Mouse (Mus musculus): ENCODE measurements around the gene Zfp523. TPM values are rescaled to one million over a fixed set of nuclear protein-coding genes. Genes with fewer than 3 reads are reported as not detected.

Zfp523 gene
- polyA plus RNA-seq, 1 experiment from 2014 or later = 51.9 TPM

GRCm38 (mm10) chr17:28244714-28245113 lies 67.8 kb downstream of the Zfp523 start:
- Histone ChIP-seq H3K27me3 (no peaks in the 10 kb centered on the region), H3K27ac (peak overlapping the region; percentile 93), H3K4me3 (replicated peaks) (no peak overlapping the region), H3K4me1 (replicated peaks) (peaks cover 52% of the 10 kb centered on the region), H3K9me3 (no peaks in the 10 kb centered on the region), H3K36me3 (peaks cover 40% of the 10 kb centered on the region), H3K4me2 (peak overlapping the region; percentile 16; the same call in 1 of the 2 replicates), H3K9ac (replicated peaks) (no peak overlapping the region)
- ATAC-seq (ENCODE audit: insufficient number of reproducible peaks, insufficient read depth, low FRiP score, low TSS enrichment, low read depth) = peak; percentile 70
- WGBS = 28% methylated on average over 6 of the region's 6 CpGs

- no peak overlapping the region for H3K9ac ChIP-seq (replicated peaks)
Observed at GRCm38 (mm10) chr17:28246640-28247039, 69.7 kb downstream of the Zfp523 start.

GRCm38 (mm10) chr17:28247613-28248012 lies 70.7 kb downstream of the Zfp523 start:
- Histone ChIP-seq H3K9ac (replicated peaks) (peak overlapping the region; percentile 37; the same call in 1 of the 2 replicates), H3K9me3 (no peaks in the 10 kb centered on the region), H3K36me3 (peaks cover 25% of the 10 kb centered on the region), H3K4me3 (replicated peaks) (no peak overlapping the region), H3K4me2 (no peak overlapping the region), H3K4me1 (replicated peaks) (peaks cover 64% of the 10 kb centered on the region), H3K27me3 (no peaks in the 10 kb centered on the region), H3K27ac (peak overlapping the region; percentile 82)
- no peak for ATAC-seq (ENCODE audit: insufficient number of reproducible peaks, insufficient read depth, low FRiP score, low TSS enrichment, low read depth)
- WGBS = 16% methylated on average over 6 of the region's 6 CpGs

More at GRCm38 (mm10) chr17:28246640-28247039, 69.7 kb downstream of the Zfp523 start:
- Histone ChIP-seq H3K4me3 (replicated peaks) (no peak overlapping the region), H3K27ac (peak overlapping the region; percentile 82), H3K36me3 (peaks cover 26% of the 10 kb centered on the region), H3K9me3 (no peaks in the 10 kb centered on the region), H3K4me2 (no peak overlapping the region), H3K4me1 (replicated peaks) (peaks cover 56% of the 10 kb centered on the region), H3K27me3 (no peaks in the 10 kb centered on the region)
- ATAC-seq (ENCODE audit: insufficient number of reproducible peaks, insufficient read depth, low FRiP score, low TSS enrichment, low read depth) = no peak
- WGBS = 81% methylated on average over 11 of the region's 11 CpGs

GRCm38 (mm10) chr17:28249062-28249461 lies 72.1 kb downstream of the Zfp523 start:
- no peak overlapping the region for H3K4me3 ChIP-seq (replicated peaks)
- no peak overlapping the region for H3K4me2 ChIP-seq
- no peak for ATAC-seq (ENCODE audit: insufficient number of reproducible peaks, insufficient read depth, low FRiP score, low TSS enrichment, low read depth)
- 68% methylated on average over 12 of the region's 12 CpGs for WGBS
- H3K36me3 ChIP-seq = peaks cover 19% of the 10 kb centered on the region
- H3K4me1 ChIP-seq (replicated peaks) = peaks cover 64% of the 10 kb centered on the region
- 0 out of 2 replicates have a peak, but pooled peaks cover 3% of the 10 kb centered on the region for H3K9me3 ChIP-seq
- H3K27me3 ChIP-seq = no peaks in the 10 kb centered on the region
- H3K27ac ChIP-seq = peak overlapping the region; percentile 31
- no peak overlapping the region for H3K9ac ChIP-seq (replicated peaks)

GRCm38 (mm10) chr17:28251579-28252280 lies 74.8 kb downstream of the Zfp523 start:
- Histone ChIP-seq H3K4me1 (replicated peaks) (peaks cover 65% of the 10 kb centered on the region), H3K27ac (0 out of 2 replicates have a peak overlapping the region, but pooled peaks have one; percentile 41)

GRCm38 (mm10) chr17:28252281-28252648 lies 75.3 kb downstream of the Zfp523 start:
- Histone ChIP-seq H3K27me3 (no peaks in the 10 kb centered on the region), H3K4me2 (no peak overlapping the region), H3K27ac (0 out of 2 replicates have a peak overlapping the region, but pooled peaks have one; percentile 41), H3K36me3 (peaks cover 19% of the 10 kb centered on the region), H3K9ac (replicated peaks) (no peak overlapping the region), H3K4me3 (replicated peaks) (no peak overlapping the region), H3K4me1 (replicated peaks) (peaks cover 65% of the 10 kb centered on the region), H3K9me3 (0 out of 2 replicates have a peak, but pooled peaks cover 3% of the 10 kb centered on the region)
- no peak for ATAC-seq (ENCODE audit: insufficient number of reproducible peaks, insufficient read depth, low FRiP score, low TSS enrichment, low read depth)
- 93% methylated on average over 5 of the region's 5 CpGs for WGBS

More at GRCm38 (mm10) chr17:28251579-28252280, 74.8 kb downstream of the Zfp523 start:
- no peak for ATAC-seq (ENCODE audit: insufficient number of reproducible peaks, insufficient read depth, low FRiP score, low TSS enrichment, low read depth)
- WGBS = 84% methylated on average over 12 of the region's 12 CpGs
- no peak overlapping the region for H3K4me3 ChIP-seq (replicated peaks)
- no peaks in the 10 kb centered on the region for H3K27me3 ChIP-seq
- peaks cover 19% of the 10 kb centered on the region for H3K36me3 ChIP-seq
- H3K9ac ChIP-seq (replicated peaks) = no peak overlapping the region
- H3K9me3 ChIP-seq = 0 out of 2 replicates have a peak, but pooled peaks cover 3% of the 10 kb centered on the region
- no peak overlapping the region for H3K4me2 ChIP-seq

GRCm38 (mm10) chr17:28253216-28253615 lies 76.3 kb downstream of the Zfp523 start:
- whole genome bisulfite sequencing = 77% methylated on average over 7 of the region's 7 CpGs
- peaks cover 67% of the 10 kb centered on the region for H3K4me1 ChIP-seq (replicated peaks)

GRCm38 (mm10) chr17:28254804-28255203 lies 77.9 kb downstream of the Zfp523 start:
- no peak overlapping the region for H3K4me3 ChIP-seq (replicated peaks)
- no peak overlapping the region for H3K4me2 ChIP-seq
- 57% methylated on average over 4 of the region's 4 CpGs for WGBS
- no peak overlapping the region for H3K9ac ChIP-seq (replicated peaks)
- 0 out of 2 replicates have a peak, but pooled peaks cover 3% of the 10 kb centered on the region for H3K9me3 ChIP-seq
- no peaks in the 10 kb centered on the region for H3K27me3 ChIP-seq
- H3K36me3 ChIP-seq = peaks cover 31% of the 10 kb centered on the region
- peaks cover 57% of the 10 kb centered on the region for H3K4me1 ChIP-seq (replicated peaks)
- no peak for ATAC-seq (ENCODE audit: insufficient number of reproducible peaks, insufficient read depth, low FRiP score, low TSS enrichment, low read depth)
- H3K27ac ChIP-seq = no peak overlapping the region

More at GRCm38 (mm10) chr17:28253216-28253615, 76.3 kb downstream of the Zfp523 start:
- Histone ChIP-seq H3K27me3 (no peaks in the 10 kb centered on the region), H3K4me3 (replicated peaks) (no peak overlapping the region), H3K9ac (replicated peaks) (no peak overlapping the region), H3K27ac (no peak overlapping the region), H3K4me2 (no peak overlapping the region), H3K36me3 (peaks cover 19% of the 10 kb centered on the region), H3K9me3 (0 out of 2 replicates have a peak, but pooled peaks cover 3% of the 10 kb centered on the region)
- no peak for ATAC-seq (ENCODE audit: insufficient number of reproducible peaks, insufficient read depth, low FRiP score, low TSS enrichment, low read depth)

Other genes with a start within 250 kb of the Zfp523 start
- gene Tcp11, start 96.5 kb upstream of the Zfp523 start, polyA plus RNA-seq (2016; fragmentation: Nextera tagmentation; extraction: Ambion mirVana) = 1.2 and 1.4 TPM in 2 replicates
- gene Scube3, start 35.0 kb upstream of the Zfp523 start, polyA plus RNA-seq (2016; fragmentation: Nextera tagmentation; extraction: Ambion mirVana) = 8.7 and 12.0 TPM in 2 replicates
- gene Def6, start 30.6 kb downstream of the Zfp523 start, polyA plus RNA-seq (2016; fragmentation: Nextera tagmentation; extraction: Ambion mirVana) = 11.1 and 12.8 TPM in 2 replicates
- 3.2 and 3.5 TPM in 2 replicates for gene Ppard, start 55.6 kb downstream of the Zfp523 start, polyA plus RNA-seq (2016; fragmentation: Nextera tagmentation; extraction: Ambion mirVana)
- gene Fance, start 136.4 kb downstream of the Zfp523 start, polyA plus RNA-seq (2016; fragmentation: Nextera tagmentation; extraction: Ambion mirVana) = 36.5 and 44.5 TPM in 2 replicates
- gene Rpl10a, start 151.3 kb downstream of the Zfp523 start, polyA plus RNA-seq (2016; fragmentation: Nextera tagmentation; extraction: Ambion mirVana) = 535 and 537 TPM in 2 replicates
- gene Tead3, start 173.7 kb downstream of the Zfp523 start, polyA plus RNA-seq (2016; fragmentation: Nextera tagmentation; extraction: Ambion mirVana) = 11.3 and 13.2 TPM in 2 replicates
- gene Tulp1, start 188.1 kb downstream of the Zfp523 start, polyA plus RNA-seq (2016; fragmentation: Nextera tagmentation; extraction: Ambion mirVana) = 6.3 and 8.6 TPM in 2 replicates